Mouse (Mus musculus) layer of hippocampus, adult 2 months (tissue): ENCODE measurements around the gene Emp1. TPM values are rescaled to one million over a fixed set of nuclear protein-coding genes. Genes with fewer than 3 reads are reported as not detected.

Source experiments
- DNase-seq, 2 experiments: peaks; one replicate each; pipeline ENCODE4 v3.0.0; 2022; ENCODE audit warnings: low spot score in 2 of 2
- H3K27ac ChIP-seq: fragments of 200-600 bp; 2 replicates; pipeline ENCODE4 v1.8.1; 2022
- H3K4me3 ChIP-seq: fragments of 200-600 bp; 2 replicates; pipeline ENCODE4 v1.8.1; 2022; ENCODE audit warnings: mild to moderate bottlenecking
- CTCF ChIP-seq: fragments of 200-600 bp; conservative IDR thresholded peaks from 2 replicates; pipeline ENCODE4 v1.8.1; 2022; ENCODE audit warnings: antibody characterized with exemption, mild to moderate bottlenecking, moderate library complexity
- long read RNA-seq, 2 experiments: library from polyadenylated mRNA; stranded (forward); transcript quantifications; one replicate each; pipeline ENCODE4 v2.0.0; 2021; ENCODE audit warnings: borderline mapping rate in 2 of 2
- total RNA-seq, 2 experiments: library from RNA; stranded (reverse); gene quantifications; 2 replicates each; pipeline ENCODE4 v1.2.3; 2021

Emp1 gene
- total RNA-seq: 1 to 10 TPM; 2.0 to 2.8 TPM
- long read RNA-seq, experiment 1: 0 reads
- long read RNA-seq, experiment 2: 0 reads

DNA sequence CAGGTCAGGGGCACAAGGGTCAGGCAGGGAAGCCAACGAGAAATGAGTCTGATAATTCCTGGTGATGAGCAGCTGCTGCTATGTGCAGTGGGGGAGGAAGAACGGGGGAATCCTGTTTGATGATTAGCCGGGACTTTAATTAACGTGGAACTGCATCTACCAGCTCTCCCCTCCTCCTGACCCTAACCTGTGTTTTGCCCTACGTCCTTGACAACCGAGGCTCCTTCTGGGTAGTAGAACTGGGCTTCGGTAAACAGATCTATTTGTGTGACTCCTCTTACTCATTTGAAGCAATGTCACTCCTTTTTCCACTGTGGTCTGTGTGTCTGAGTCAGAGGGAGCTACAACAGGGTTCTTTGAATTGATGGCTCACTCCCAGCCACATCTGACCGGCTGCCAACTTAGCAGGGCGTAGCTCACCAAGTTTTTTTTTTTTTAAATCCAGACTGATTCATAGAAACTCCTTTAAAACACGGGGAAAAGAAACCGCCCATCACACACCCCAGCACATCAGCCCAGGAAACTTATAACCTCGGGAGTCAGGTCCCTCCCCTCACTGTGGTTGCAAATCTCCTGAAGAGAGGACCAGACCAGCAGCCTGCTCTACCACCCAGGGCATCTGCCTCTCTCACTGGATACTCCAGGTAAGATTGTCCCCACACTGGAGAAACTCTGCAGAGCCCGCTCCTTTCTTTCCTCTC lies at the start of gene Emp1:
TSS of gene Emp1 (plus strand) at position 87 of the 701 bp plus-strand sequence.
- peak; percentile 48 to 55 for DNase-seq
- TF ChIP-seq CTCF: no peak
- no peak within 1 kb of the TSS; the same call in 1 of the 2 replicates for H3K4me3 ChIP-seq
- H3K27ac ChIP-seq: peak within 1 kb of the TSS; percentile 20; the same call in 1 of the 2 replicates

DNA sequence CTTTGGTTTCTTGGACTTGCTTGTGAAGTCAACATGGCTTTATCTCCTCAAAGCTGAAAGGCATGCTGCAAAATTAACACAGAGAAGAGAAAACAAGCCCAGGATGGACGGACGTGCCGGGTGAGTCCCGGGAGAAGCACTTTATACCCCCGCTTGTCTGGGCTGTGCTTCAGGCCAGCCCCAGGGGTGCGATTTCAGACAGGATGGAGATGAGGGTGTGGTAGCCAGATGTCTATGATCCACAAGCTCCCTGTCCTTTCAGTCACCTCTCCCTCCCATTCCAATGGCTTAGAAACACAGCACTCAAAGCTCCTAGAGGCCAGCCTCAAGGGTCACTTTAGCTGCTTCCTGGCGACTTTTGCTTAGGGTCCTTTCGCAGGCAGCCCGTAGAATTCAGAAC lies 48.4 kb upstream of the Emp1 start:
- DNase-seq: no peak
- H3K27ac ChIP-seq: no peak overlapping the region
- TF ChIP-seq CTCF: no peak
- no peak overlapping the region for H3K4me3 ChIP-seq

DNA sequence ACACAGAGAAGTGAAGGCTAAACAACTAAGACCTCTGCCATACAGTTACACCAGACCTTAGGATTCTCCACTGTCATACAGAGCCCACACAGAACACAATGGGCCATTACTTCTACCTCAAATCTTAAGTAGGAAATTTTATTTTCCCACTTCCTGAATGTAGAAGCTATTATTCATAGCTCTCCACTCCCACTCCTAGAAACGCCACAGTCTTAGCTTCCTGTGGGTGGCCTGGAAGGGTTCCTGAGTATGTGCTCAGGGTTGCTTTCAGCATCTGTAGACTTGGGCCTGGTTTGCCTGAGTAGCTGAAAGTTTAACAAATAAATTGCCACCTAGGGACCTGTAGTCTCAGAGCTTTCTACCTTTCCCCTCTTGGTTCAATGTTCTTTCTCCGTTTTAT lies 46.2 kb upstream of the Emp1 start:
- H3K4me3 ChIP-seq: no peak overlapping the region
- H3K27ac ChIP-seq: no peak overlapping the region
- no peak for DNase-seq
- no peak for TF ChIP-seq CTCF

DNA sequence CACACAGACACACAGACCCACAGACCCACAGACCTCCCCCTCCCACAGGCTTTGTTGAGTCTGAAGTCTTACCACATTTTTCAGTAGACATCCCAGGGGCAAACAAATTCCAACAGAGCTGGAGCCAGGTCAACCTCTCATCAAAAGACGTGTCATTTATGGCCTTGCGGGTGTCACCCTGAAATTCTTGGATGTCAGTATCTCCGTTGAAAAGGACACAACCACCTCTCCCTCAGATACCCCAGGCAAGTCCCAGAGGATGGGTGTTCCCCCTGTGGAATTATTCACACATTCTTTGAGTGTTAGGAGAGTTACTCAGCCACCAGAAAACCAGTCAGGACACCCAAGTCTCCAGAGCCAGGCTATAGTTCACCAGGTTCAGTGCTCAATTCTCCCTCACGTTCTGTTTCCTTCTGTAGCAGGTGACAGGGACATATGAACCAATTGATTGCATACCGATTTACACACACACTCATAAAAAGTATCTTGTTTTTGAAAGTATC lies 42.9 kb upstream of the Emp1 start:
- no peak for DNase-seq
- TF ChIP-seq CTCF: no peak
- Histone ChIP-seq H3K4me3 (no peak overlapping the region), H3K27ac (no peak overlapping the region)

DNA sequence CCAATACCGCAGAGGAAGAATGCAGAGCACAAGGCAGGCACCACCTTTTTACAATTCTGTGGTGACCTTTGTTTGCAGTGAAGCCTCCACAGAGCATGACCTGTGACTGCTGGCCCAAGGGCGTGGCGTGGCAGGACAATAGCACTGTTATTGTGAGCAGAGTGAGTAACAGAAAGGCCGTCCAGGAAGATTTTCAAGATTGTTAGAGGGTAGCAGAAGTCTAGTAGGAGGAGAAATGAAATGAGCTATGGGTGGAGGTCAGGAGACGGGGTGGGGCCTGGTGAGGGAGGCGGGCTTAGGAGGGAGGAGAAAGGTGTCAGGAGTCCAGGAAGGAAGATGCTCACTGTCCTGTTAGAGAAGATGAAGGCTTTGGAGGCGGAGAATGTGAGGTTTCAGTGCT lies 39.6 kb upstream of the Emp1 start:
- H3K4me3 ChIP-seq: no peak overlapping the region
- H3K27ac ChIP-seq: no peak overlapping the region
- TF ChIP-seq CTCF: no peak
- DNase-seq: no peak

DNA sequence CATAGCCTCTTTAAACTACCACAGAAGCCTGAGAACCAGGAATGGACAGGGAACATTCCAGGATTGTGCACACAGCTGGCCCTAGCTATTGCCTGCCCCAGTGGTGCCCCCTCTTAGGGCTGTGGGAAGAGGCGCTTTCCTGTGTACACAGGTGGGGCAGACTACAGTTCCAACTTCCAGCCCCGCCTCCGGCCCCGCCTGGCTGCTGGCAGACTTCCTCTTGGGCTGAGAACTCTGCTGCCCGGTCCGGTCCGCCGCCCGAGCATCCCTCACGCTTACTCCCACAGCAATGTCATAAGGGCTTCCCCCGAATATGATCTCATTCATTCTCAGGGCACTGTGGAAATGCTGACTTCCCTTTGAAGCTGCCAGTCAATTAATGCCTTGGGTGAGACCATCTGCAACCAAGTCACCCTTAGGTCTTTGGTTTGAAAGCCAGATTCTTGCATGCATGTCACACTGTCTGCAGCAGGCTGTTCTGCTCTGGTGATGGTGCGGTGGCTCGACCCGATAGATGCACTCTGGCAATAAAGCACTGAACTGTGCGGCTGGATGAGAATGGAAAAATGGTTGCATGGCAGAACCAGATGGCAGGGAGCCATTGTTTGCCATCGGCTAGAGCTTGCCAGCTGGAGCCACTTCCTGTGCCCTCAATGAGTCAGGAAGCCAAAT lies 38.9 kb upstream of the Emp1 start:
- no peak for DNase-seq
- H3K4me3 ChIP-seq: no peak overlapping the region

DNA sequence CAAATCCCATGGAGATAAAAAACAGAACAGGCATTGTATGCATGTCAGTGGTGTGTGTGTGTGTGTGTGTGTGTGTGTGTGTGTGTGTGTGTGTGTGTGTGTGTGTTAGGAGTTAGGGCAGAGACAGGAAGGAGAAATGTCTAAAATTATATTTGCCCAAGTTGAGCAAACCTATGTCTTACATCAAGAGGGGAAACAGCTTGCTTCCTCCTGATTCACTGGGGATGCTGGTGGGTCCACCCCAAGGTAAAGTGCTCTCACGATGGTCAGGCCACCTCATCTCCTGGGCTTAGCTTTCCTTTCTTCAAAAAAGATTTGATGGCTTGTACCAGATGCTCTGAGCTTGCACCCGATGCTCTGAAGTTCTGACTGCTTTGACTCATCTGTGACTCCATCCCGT lies 38.2 kb upstream of the Emp1 start:
- DNase-seq: no peak
- TF ChIP-seq CTCF: no peak

More for the DNA sequence above, 38.9 kb upstream of the Emp1 start:
- no peak for TF ChIP-seq CTCF
- no peak overlapping the region for H3K27ac ChIP-seq

DNA sequence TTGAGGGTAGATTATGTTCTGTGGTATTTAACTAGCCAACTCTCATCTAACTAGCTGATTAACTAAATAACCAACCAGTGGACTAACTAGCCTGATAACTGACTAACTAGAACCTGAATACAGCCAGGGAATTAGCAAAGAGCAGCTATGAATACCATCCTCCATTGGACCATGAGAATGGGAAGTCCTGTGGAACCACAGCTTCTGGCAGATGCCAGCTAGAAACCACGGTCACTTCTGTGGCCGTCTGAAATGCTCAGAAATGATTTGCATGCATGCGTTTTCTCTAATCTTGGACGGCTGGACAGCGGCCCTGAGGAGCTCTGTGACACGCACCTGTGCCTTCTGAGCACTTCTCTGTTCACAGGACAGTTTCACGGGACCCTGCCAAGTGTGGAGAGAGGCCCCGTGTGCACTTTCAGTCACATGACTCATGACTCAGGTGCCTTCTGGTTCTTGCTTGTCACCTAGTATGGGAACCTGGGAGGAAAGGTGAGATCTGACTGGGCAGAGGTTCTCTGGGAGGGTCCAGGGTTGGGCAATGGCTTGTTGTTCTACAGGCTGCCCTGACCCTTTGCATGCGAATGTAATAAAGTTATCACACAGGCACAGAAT lies 37.6 kb upstream of the Emp1 start:
- TF ChIP-seq CTCF: no peak
- Histone ChIP-seq H3K4me3 (no peak overlapping the region), H3K27ac (no peak overlapping the region)
- DNase-seq: no peak

More for the DNA sequence above, 38.2 kb upstream of the Emp1 start:
- H3K4me3 ChIP-seq: no peak overlapping the region
- no peak overlapping the region for H3K27ac ChIP-seq

DNA sequence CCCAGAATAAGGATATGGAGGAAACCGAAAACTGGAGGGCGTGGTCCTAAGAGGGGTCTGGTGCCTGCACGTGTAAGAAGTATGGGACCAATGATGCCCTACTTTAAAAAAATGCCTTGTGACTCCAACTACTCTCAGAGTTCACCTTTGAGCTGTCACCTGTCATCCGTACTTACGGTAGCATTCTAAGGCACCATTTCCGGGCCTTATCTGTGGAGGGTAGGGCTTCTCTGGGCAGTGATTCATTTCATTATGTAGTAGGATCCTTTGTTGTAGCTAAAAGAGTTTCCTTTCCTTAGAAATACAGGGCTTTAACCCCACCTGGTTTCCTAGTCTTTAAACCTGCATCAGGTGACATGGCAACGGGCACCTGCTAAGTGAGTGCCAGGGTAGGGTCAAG lies 35.5 kb upstream of the Emp1 start:
- no peak for TF ChIP-seq CTCF
- DNase-seq: no peak
- H3K27ac ChIP-seq: no peak overlapping the region
- no peak overlapping the region for H3K4me3 ChIP-seq

DNA sequence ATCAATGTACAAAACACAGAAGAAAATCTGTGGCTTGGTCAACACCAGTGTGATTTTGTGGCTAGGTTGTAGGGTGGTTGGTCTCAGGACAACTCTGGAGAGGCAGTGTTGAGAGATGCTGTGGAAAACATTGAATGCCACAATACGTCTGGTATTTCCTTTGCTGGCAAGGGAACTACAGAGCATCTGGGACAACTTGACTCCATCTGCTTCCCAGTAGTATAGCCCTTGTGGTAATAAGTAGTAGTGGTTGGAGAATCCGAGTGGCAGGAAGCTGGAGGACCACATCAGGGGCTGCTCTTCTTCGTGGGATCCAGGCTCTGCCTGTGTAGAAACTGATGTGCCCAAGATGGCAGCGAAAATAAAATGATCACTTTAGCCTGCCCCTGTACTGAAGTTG lies 30.4 kb upstream of the Emp1 start:
- TF ChIP-seq CTCF: peak; percentile 34
- Histone ChIP-seq H3K27ac (no peak overlapping the region), H3K4me3 (no peak overlapping the region)
- DNase-seq: peak; percentile 34 to 55

DNA sequence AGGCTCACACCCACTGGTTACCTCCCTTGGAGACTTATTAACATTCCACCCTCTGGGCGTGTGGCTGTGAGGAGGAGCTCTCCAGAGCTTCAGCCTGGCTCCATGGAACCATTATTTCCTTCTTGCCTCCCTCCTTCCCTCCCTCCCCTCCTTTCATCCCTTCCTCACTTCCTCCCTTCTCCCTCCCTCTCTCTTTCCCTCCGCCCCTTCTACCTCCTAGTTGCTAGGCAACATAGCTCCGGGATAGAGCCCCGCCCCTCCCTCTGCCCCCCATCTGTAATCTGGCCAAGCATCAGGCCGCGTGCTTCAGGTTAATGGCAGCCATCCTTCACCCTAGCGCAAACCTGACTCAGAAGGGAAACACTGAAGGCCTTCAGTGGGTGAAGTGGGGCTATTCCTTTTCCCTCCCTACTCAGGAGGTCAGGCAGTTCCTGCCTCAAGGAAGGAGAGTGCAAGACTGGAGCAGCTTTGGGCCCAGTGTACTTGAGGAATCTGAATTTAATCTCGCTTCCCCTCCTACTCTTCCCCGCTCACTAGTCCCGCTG lies 29.5 kb upstream of the Emp1 start:
- no peak for DNase-seq

DNA sequence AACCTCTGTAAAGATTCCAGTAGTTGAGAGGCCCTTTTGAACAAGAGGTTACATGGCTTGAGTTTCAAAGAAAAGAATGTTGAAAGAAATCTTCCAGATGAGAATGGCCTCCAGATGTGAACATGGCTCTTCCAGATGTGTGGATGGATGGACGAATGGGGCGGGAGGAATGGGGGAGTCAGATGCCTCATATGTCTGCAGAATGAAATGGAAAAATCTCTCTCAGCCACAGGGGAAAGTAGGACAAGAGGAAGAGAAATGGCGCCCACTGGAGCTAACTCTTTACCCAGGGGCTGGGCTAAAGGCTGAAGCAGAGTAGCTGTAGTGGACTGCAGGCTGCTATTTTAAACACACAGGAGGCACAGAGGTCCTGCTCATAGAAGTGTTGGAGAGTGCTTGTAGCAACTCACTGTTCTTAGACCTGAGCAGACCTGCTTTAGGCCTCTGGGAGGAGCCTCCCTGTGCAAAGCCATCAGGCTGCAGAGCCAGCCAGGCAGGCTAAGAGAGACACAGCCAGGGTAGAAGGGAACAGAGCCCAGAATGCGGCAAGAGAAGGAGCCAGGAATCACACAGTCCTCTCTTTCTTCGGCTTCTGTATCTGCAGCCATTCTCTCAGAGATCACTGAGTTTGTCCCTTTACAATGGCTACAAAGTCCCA lies 28.2 kb upstream of the Emp1 start:
- Histone ChIP-seq H3K27ac (peak overlapping the region; percentile 23; the same call in 1 of the 2 replicates), H3K4me3 (no peak overlapping the region)
- no peak for DNase-seq
- TF ChIP-seq CTCF: no peak

More for the DNA sequence above, 29.5 kb upstream of the Emp1 start:
- no peak for TF ChIP-seq CTCF
- Histone ChIP-seq H3K27ac (no peak overlapping the region), H3K4me3 (no peak overlapping the region)
